Mouse (Mus musculus) kidney, adult 2 months (tissue): ENCODE results near the gene Oaf. TPM values are rescaled to one million over a fixed set of nuclear protein-coding genes. Genes with fewer than 3 reads are reported as not detected.

Experiments used
- DNase-seq: peaks from one replicate; pipeline ENCODE4 v3.0.0; 2021
- H3K27ac ChIP-seq: fragments of 200-500 bp; 2 replicates; pipeline ENCODE4 v1.5.1; 2012; ENCODE audit warnings: low read depth, low read length, control low read depth, inconsistent platforms; ENCODE audit not compliant: insufficient read depth
- H3K27me3 ChIP-seq: fragments of 200-500 bp; replicated peaks from 2 replicates; pipeline ENCODE4 v1.6.1; 2012; ENCODE audit warnings: mild to moderate bottlenecking, moderate library complexity, low read length, inconsistent platforms; ENCODE audit not compliant: control insufficient read depth, insufficient read depth
- H3K36me3 ChIP-seq: fragments of 200-500 bp; 2 replicates; pipeline ENCODE4 v1.6.1; 2012; ENCODE audit warnings: mild to moderate bottlenecking, moderate library complexity, low read length, inconsistent platforms; ENCODE audit not compliant: control insufficient read depth, insufficient read depth
- H3K4me1 ChIP-seq: fragments of 200-500 bp; 2 replicates; pipeline ENCODE4 v1.6.1; 2011; ENCODE audit warnings: low read length; ENCODE audit not compliant: control insufficient read depth, insufficient read depth
- H3K4me3 ChIP-seq: fragments of 200-500 bp; 2 replicates; pipeline ENCODE4 v1.5.1; 2011; ENCODE audit warnings: mild to moderate bottlenecking, low read depth, low read length, control low read depth; ENCODE audit not compliant: insufficient read depth
- CTCF ChIP-seq: fragments of 200-500 bp; conservative IDR thresholded peaks from 2 replicates; pipeline ENCODE4 v1.5.1; 2011; ENCODE audit warnings: low read depth, mild to moderate bottlenecking, control low read depth, low read length, moderate library complexity, mixed read lengths; ENCODE audit not compliant: insufficient read depth, insufficient read length
- POLR2A ChIP-seq: fragments of 200-500 bp; IDR thresholded peaks from one replicate; pipeline ENCODE4 v1.6.1; 2011; ENCODE audit warnings: low read depth, low read length, control low read depth
- WGBS: fragments of 180-500 bp; shearing (Covaris S2); methylation state at CpG from one replicate; pipeline ENCODE4 v1.1.7; 2018; 5-methylcytosine and 5-hydroxymethylcytosine counted together
- polyA plus RNA-seq: library from polyadenylated mRNA; depleted of rRNA; stranded (reverse); fragments of >200 nt; gene quantifications from 2 replicates; pipeline ENCODE4 v1.2.3, GENCODE M21; 2012

Oaf gene
- polyA plus RNA-seq, 1 experiment: 61.1 TPM

DNA sequence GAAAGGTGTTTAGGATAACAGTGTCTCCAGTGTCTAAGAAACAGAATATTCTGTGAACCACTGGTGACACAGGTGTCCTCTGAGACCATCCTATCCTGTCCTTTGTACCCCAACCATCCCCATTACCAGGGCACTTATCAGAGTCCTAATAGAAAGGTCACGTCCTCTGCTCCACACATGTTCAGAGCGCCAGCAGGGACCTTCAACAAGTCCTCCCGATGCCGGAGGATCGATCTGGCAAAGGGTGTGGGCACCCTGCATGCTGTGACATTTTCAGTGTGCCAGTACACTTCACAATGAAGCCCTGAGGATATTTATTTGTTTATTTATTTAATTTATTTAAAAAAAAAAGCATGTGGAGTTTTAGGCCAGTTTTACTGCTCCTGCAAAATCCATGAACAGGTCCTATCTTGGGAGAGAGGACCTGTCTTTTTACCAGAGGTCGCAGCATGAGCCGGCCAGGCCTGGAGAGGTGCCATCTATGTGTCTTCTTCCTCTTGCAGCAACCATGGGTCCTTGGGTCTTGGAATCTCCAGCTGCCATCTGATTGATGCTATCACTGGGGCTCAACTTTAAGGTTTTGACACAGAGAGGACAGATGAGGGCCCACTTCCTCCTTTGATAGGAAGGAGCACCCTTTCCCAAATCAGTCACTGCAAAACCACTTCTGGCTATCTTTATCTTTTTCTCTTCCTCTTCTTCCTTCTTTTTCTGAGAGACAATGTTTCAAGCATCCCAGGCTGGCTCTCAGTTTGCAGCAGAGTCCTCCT, 6.3 kb upstream of the Oaf start:
- no peak for DNase-seq
- WGBS: 88% methylated on average over 7 of the region's 7 CpGs

DNA sequence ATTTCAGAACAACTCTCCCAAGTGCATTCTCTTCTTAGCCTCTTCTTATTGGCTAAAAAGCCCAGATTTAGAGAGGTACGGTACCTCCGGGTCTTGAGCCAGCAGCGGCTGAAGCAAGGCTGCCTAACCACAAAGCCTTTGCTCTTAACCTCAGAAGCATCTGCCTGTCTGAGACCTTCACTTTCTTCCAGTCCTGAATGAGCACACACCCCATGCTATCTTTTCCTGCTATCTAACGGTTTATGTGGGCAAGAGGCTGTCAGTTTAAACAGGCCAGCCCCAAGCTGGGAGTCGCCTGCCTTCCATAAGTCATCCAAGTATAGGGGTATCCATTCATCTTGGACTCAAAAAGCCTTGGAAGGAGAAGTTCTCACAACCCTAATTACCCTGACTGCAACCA, 2.7 kb upstream of the Oaf start:
- H3K4me1 ChIP-seq: peaks cover 14% of the 10 kb centered on the region
- H3K27me3 ChIP-seq: no peaks in the 10 kb centered on the region
- no peaks in the 10 kb centered on the region for H3K36me3 ChIP-seq
- 87% methylated on average over 5 of the region's 5 CpGs for WGBS
- no peak overlapping the region for H3K27ac ChIP-seq
- DNase-seq: no peak
- no peak overlapping the region for H3K4me3 ChIP-seq
- TF ChIP-seq CTCF (no peak), POLR2A (no peak)

More for the DNA sequence above, 6.3 kb upstream of the Oaf start:
- no peaks in the 10 kb centered on the region for H3K4me1 ChIP-seq
- no peaks in the 10 kb centered on the region for H3K36me3 ChIP-seq
- TF ChIP-seq CTCF: no peak
- no peak for TF ChIP-seq POLR2A
- H3K27ac ChIP-seq: no peak overlapping the region
- H3K4me3 ChIP-seq: no peak overlapping the region
- H3K27me3 ChIP-seq: no peaks in the 10 kb centered on the region

DNA sequence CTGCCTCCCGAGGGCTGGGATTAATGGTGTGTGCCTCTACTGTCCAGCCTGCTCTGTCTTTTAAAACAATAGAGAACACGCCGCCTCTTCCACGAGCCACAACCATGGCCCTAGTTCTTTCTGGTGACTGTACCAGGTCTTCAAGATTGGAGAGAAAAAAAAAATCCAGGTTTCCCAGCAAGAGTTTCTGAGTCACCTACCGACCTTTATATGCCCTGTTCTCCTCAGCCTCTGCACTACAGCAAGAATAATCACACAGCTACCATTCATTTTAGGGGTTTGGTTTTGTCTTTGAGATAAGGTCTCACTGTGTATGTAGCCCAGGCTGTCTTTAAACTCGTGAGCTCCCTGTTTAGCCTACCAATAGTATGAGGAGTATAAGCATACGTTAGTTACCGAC, 2.3 kb upstream of the Oaf start:
- 92% methylated on average over 8 of the region's 8 CpGs for WGBS
- Histone ChIP-seq H3K36me3 (no peaks in the 10 kb centered on the region), H3K4me3 (no peak overlapping the region), H3K27ac (no peak overlapping the region), H3K4me1 (peaks cover 18% of the 10 kb centered on the region), H3K27me3 (no peaks in the 10 kb centered on the region)
- no peak for DNase-seq
- TF ChIP-seq POLR2A: no peak
- no peak for TF ChIP-seq CTCF

DNA sequence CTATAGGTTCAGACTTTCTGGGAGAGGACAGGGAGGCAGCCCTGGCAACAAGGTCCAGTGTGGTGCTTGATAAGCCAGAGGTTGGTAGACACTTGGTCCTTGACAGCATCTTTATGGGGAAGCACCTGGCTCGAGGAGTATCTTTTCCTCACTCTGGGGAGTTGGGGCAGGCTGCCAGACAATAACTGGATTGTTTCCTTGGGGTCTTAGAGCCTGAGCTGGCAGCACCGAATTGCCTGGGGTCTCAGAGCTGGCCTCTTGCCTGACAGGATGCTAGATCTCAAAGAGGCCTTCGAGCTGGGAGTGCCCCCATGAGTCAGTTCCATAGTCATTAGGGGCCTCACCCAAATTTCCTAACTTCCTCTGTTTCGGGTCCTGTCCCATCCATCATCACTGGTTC, 1.6 kb upstream of the Oaf start:
- DNase-seq: no peak
- Histone ChIP-seq H3K4me3 (no peak overlapping the region), H3K4me1 (peaks cover 21% of the 10 kb centered on the region), H3K27me3 (no peaks in the 10 kb centered on the region), H3K36me3 (no peaks in the 10 kb centered on the region), H3K27ac (no peak overlapping the region)
- TF ChIP-seq CTCF: no peak
- TF ChIP-seq POLR2A: no peak
- 53% methylated on average over 4 of the region's 4 CpGs for WGBS

DNA sequence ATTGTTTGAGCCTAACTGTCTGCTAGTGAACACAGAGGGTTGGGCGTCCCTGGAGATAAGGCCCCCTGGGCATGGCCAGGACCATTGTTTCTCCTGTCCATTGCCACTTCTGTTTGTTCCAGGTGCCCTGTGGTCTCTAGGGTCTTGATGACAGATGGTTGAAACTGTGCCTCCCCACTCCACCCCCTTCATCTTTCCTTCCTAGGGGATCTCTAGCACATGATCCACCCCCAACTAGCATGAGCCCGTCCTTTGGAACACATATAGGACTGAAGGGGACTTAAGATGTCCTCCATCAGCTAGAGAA, 836 bp upstream of the Oaf start:
- Histone ChIP-seq H3K27ac (peak overlapping the region; percentile 14), H3K27me3 (no peaks in the 10 kb centered on the region), H3K4me3 (no peak overlapping the region), H3K36me3 (no peaks in the 10 kb centered on the region), H3K4me1 (peaks cover 26% of the 10 kb centered on the region)
- whole genome bisulfite sequencing: 84% methylated on average over 2 of the region's 2 CpGs
- TF ChIP-seq CTCF (no peak), POLR2A (no peak)
- no peak for DNase-seq

DNA sequence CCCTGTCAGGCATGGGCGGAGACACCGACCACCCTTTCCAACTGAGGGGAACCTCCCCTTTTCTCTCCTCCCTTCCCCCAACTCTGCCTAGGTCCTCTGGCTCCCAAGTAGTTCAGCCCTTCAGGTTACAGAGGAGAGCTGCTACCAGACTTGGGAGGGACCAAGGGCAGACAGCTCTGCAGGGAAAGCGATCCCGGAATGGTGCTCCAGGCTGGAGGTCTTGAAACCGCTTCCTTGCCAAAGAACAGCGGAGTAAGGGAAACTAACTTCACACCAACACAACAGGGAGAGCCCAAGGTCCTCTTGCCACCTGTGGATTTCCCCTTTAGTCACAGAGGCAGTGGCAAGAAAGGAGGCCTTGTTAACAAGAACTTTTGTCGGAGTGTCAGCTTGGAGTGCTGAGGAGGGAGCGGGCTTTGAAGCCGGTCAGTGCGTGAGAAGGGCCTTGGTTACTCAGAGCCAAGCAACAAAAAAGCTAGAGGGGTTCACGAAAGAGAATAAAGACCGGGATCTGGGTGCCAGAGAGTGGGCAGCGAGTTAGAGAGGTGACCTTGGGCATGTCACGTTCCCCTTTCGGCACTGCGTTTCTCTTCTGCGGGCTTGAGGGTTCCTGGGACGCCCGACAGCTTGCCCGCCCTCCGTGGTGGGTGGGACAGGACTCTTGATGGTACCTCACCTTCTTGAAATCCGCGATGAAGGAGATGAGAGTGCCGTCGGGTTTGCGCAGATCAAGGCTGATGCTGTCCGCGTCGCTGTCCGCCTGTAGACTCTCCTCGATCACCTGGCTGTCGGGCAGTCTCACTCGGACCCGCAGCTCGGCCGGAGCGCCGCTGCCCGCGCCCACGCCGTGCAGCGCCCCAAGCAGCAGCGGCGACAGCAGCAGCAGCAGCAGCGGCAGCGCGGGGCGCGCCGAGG, 823 bp downstream of the Oaf start:
- TF ChIP-seq CTCF (no peak), POLR2A (no peak)
- peaks cover 42% of the 10 kb centered on the region for H3K4me1 ChIP-seq
- peak overlapping the region; percentile 94 for H3K4me3 ChIP-seq
- no peaks in the 10 kb centered on the region for H3K36me3 ChIP-seq
- DNase-seq: peak; percentile 44
- H3K27me3 ChIP-seq: no peaks in the 10 kb centered on the region
- H3K27ac ChIP-seq: peak overlapping the region; percentile 75
- 2% methylated on average over 49 of the region's 51 CpGs for WGBS

DNA sequence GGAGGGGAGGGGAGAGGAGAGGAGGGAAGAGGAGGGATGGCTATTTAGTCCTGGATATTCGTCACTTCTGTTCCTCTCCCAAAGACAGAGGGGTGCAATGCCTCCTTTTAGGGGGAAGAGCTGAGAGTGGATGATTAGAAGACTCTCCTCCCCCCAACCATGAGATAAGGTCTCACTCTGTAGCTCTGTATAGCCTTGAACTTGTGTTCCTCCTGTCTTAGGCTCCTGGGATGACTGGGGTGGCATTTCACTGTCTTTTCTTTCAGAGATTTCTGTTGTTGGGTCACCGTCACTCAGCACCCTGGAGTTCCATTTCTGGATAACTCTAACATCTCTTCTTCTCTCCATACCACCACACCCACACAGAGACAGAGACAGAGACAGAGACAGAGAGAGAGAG, 1.5 kb downstream of the Oaf start:
- Histone ChIP-seq H3K4me3 (peak overlapping the region; percentile 94), H3K27ac (peak overlapping the region; percentile 75)

More for the DNA sequence above, 1.5 kb downstream of the Oaf start:
- TF ChIP-seq POLR2A: no peak
- TF ChIP-seq CTCF: no peak
- 40% methylated on average over 2 of the region's 2 CpGs for WGBS
- no peak for DNase-seq
- Histone ChIP-seq H3K4me1 (peaks cover 42% of the 10 kb centered on the region), H3K36me3 (no peaks in the 10 kb centered on the region), H3K27me3 (no peaks in the 10 kb centered on the region)
